Mouse (Mus musculus) heart, adult 18-20 months (tissue): ENCODE measurements at regions not wholly inside any gene's neighbourhood (a gene's known extent, or its start where the extent isn't known, plus 50 kb on each side); places are given as distances from the start of the nearest gene placed in this dataset.
A peak's percentile ranks its signal among the peaks of the same experiment; 100 is the strongest.

Experiments
- DNase-seq, 2 experiments: peaks; one replicate each; pipeline ENCODE4 v3.0.0; 2021 to 2022; ENCODE audit warnings: mixed read lengths in 1 of 2

- no peak for DNase-seq
Measured at GRCm38 (mm10) chr1:73538420-73538871, 522.7 kb upstream of the Tnp1 start.

- DNase-seq = no peak
Measured at GRCm38 (mm10) chr1:73535726-73536265, 520.1 kb upstream of the Tnp1 start.

- no peak for DNase-seq
Measured at GRCm38 (mm10) chr1:73533526-73533925, 517.8 kb upstream of the Tnp1 start.

GRCm38 (mm10) chr1:73532316-73532715 is 516.6 kb upstream of the Tnp1 start:
- no peak for DNase-seq

GRCm38 (mm10) chr1:73531831-73532230 is 516.1 kb upstream of the Tnp1 start:
- DNase-seq = no peak

GRCm38 (mm10) chr1:73530326-73530725 is 514.6 kb upstream of the Tnp1 start:
- no peak for DNase-seq

- DNase-seq = no peak
Measured at GRCm38 (mm10) chr1:73528623-73529022, 512.9 kb upstream of the Tnp1 start.

GRCm38 (mm10) chr1:73516441-73516840 is 500.7 kb upstream of the Tnp1 start:
- peak; percentile 59 to 72 for DNase-seq

GRCm38 (mm10) chr1:73515781-73516180 is 500.1 kb upstream of the Tnp1 start:
- peak; percentile 32 to 46 for DNase-seq

- DNase-seq = peak in 1 of 2 experiments; percentile 6
Measured at GRCm38 (mm10) chr1:73513822-73514221, 498.1 kb upstream of the Tnp1 start.

- no peak for DNase-seq
Measured at GRCm38 (mm10) chr1:73512836-73513235, 497.1 kb upstream of the Tnp1 start.

GRCm38 (mm10) chr1:73507071-73507754 is 491.5 kb upstream of the Tnp1 start:
- DNase-seq = no peak

GRCm38 (mm10) chr1:73503611-73504010 is 487.9 kb upstream of the Tnp1 start:
- no peak for DNase-seq

- no peak for DNase-seq
Measured at GRCm38 (mm10) chr1:73500671-73501070, 485.0 kb upstream of the Tnp1 start.

- DNase-seq = no peak
Measured at GRCm38 (mm10) chr1:73495971-73496749, 480.5 kb upstream of the Tnp1 start.

- no peak for DNase-seq
Measured at GRCm38 (mm10) chr1:73481956-73482355, 466.2 kb upstream of the Tnp1 start.

GRCm38 (mm10) chr1:73479349-73479920 is 463.7 kb upstream of the Tnp1 start:
- DNase-seq = no peak

- no peak for DNase-seq
Measured at GRCm38 (mm10) chr1:73460598-73460997, 444.9 kb upstream of the Tnp1 start.

GRCm38 (mm10) chr1:73459754-73460534 is 444.2 kb upstream of the Tnp1 start:
- DNase-seq = no peak

- DNase-seq = peak in 1 of 2 experiments; percentile 22
Measured at GRCm38 (mm10) chr1:73457261-73457660, 441.6 kb upstream of the Tnp1 start.

- no peak for DNase-seq
Measured at GRCm38 (mm10) chr1:73456359-73457062, 440.8 kb upstream of the Tnp1 start.
